8 mouse cellular contexts compared by ENCODE assay signal in genomic region chr13:67399183-67399903, GRCm38 (mm10). TPM values are rescaled to one million over a fixed set of nuclear protein-coding genes. Genes with fewer than 3 reads are reported as not detected.
A peak's percentile ranks its signal among the peaks of the same experiment; 100 is the strongest.
DNase-seq lines count a peak whose midpoint lies in the region; ATAC-seq and TF ChIP-seq lines count a peak whose summit lies in the region.
"Not testable (repeated sequence)": the region's sequence is repeated elsewhere in the genome, so short reads cannot be mapped to it uniquely, and the experiment has no call there.

TSS of gene Zfp429 (minus strand) at chr13:67399819.

- CTCF ChIA-PET in Patski (lab: Charles Lee): not testable (repeated sequence)

- POLR2A ChIA-PET in Patski (lab: Charles Lee): not testable (repeated sequence)

- not testable (repeated sequence) for TF ChIP-seq EP300 in lung, postnatal 0 days (IDR thresholded peaks at IDR 0.05)

- DNase-seq in Patski (ENCODE audit: low read depth, low spot score): peak; percentile 7
- peak; percentile 71 to 75 for DNase-seq in cerebellum, postnatal 14 days
- DNase-seq in frontal cortex, postnatal 14 days (ENCODE audit: low spot score in 2 of 2): peak; percentile 34 to 59
- DNase-seq in layer of hippocampus, postnatal 10 days (ENCODE audit: low spot score in 2 of 2): peak; percentile 54 to 68
- peak; percentile 82 for DNase-seq in lung, postnatal 0 days (ENCODE audit: low spot score)
- DNase-seq in ovary, postnatal 10 days (ENCODE audit: low spot score): peak; percentile 51
- peak; percentile 82 for DNase-seq in thymus, postnatal 0 days (ENCODE audit: low spot score)

- not testable (repeated sequence) for TF ChIP-seq CTCF in Patski (IDR thresholded peaks at IDR 0.05); lung, postnatal 0 days (IDR thresholded peaks at IDR 0.05)

- H3K4me3 ChIP-seq in hindbrain, embryonic 12.5 days: peak within 1 kb of the TSS; percentile 59
- peak within 1 kb of the TSS; percentile 51 for H3K4me3 ChIP-seq in lung, postnatal 0 days (ENCODE audit: low read depth, low read length)

- 3% methylated on average over 14 of the region's 16 CpGs for WGBS in hindbrain, embryonic 12.5 days
- 2% methylated on average over 14 of the region's 16 CpGs for WGBS in lung, postnatal 0 days

- H3K9me3 ChIP-seq in hindbrain, embryonic 12.5 days (replicated peaks); lung, postnatal 0 days (ENCODE audit: low read length): not testable (repeated sequence)

- not testable (repeated sequence) for H3K27me3 ChIP-seq in Patski; hindbrain, embryonic 12.5 days; lung, postnatal 0 days (replicated peaks; ENCODE audit: insufficient read depth, low read length)

- H3K27ac ChIP-seq in hindbrain, embryonic 12.5 days: not testable (repeated sequence)
- H3K27ac ChIP-seq in lung, postnatal 0 days (ENCODE audit: low read length): peak within 1 kb of the TSS; percentile 57; the same call in 1 of the 2 replicates

- in situ Hi-C loops in Patski (cut with MboI; ENCODE audit: low pct_unique_long_range_greater_than_20kb): not testable (repeated sequence)

- H3K4me2 ChIP-seq in hindbrain, embryonic 12.5 days (replicated peaks): peak within 1 kb of the TSS; percentile 74
- peak within 1 kb of the TSS; percentile 57 for H3K4me2 ChIP-seq in lung, postnatal 0 days (replicated peaks; ENCODE audit: low read depth, low read length)

- not testable (repeated sequence) for H3K4me1 ChIP-seq in hindbrain, embryonic 12.5 days; lung, postnatal 0 days (ENCODE audit: insufficient read depth, low read depth, low read length)

- peak within 1 kb of the TSS; percentile 54 for H3K9ac ChIP-seq in hindbrain, embryonic 12.5 days
- peak within 1 kb of the TSS; percentile 38; the same call in 1 of the 2 replicates for H3K9ac ChIP-seq in lung, postnatal 0 days (replicated peaks; ENCODE audit: low read depth)

- ATAC-seq in Patski: peak; percentile 94
- ATAC-seq in hindbrain, embryonic 12.5 days (ENCODE audit: low FRiP score): peak; percentile 94
- ATAC-seq in lung, postnatal 0 days: peak; percentile 96

- H3K36me3 ChIP-seq in hindbrain, embryonic 12.5 days; lung, postnatal 0 days (ENCODE audit: insufficient read depth, low read length): not testable (repeated sequence)

RNA-seq across cellular contexts. Expression of gene Zfp429, which starts in this region (rescaled TPM):
- 6.5 TPM for polyA plus RNA-seq in Patski (2021)
- 4.6 and 4.9 TPM in 2 replicates for polyA plus RNA-seq in hindbrain, embryonic 12.5 days (2016; fragmentation: Nextera tagmentation; extraction: Ambion mirVana)
- 1 to 10 TPM; 2.4 to 3.2 TPM for total RNA-seq in layer of hippocampus, postnatal 10 days (2021)
- 5.3 and 6.7 TPM in 2 replicates for polyA plus RNA-seq in lung, postnatal 0 days (2015; fragmentation: Nextera tagmentation; extraction: Ambion mirVana)
- polyA plus RNA-seq in thymus, postnatal 0 days (2015; fragmentation: Nextera tagmentation; extraction: Ambion mirVana): 8.7 and 9.1 TPM in 2 replicates

Comparison
In these comparisons a context has a peak if more than half of its experiments do, and no peak if none do; other contexts are left out.
1. DNase-seq: peak in every context shown above with its lines; median percentile 82 in lung, postnatal 0 days; 82 in thymus, postnatal 0 days; 73 in cerebellum, postnatal 14 days; 61 in layer of hippocampus, postnatal 10 days; 51 in ovary, postnatal 10 days; 46 in frontal cortex, postnatal 14 days; 7 in Patski.